Mouse (Mus musculus) right cerebral cortex, adult 2 months (tissue): ENCODE results near the gene Gramd1b.
A peak's percentile ranks its signal among the peaks of the same experiment; 100 is the strongest.

Source experiments
- DNase-seq, 2 experiments: peaks; one replicate each; pipeline ENCODE4 v3.0.0; 2021 to 2022; ENCODE audit warnings: low spot score in 2 of 2

Gene Gramd1b

DNA sequence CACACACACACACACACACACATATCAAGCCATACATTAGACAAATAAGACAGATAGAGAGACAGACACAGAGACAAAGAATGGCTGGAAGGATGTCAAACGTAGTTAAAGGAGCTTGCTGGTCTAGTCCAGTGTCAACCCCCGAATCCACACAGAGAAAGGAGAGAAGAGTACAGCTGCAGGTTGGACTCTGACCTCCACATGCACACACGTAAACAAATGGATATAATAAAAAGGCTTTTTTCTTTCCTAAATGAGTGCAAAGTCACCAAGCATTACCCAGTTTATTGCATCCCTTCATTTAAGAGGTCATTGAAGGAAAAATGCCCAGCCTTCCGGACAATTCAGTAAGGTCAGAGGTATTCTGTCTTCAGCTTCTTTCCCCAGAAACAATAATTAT is 161.0 kb downstream of the Gramd1b start:
- no peak for DNase-seq

DNA sequence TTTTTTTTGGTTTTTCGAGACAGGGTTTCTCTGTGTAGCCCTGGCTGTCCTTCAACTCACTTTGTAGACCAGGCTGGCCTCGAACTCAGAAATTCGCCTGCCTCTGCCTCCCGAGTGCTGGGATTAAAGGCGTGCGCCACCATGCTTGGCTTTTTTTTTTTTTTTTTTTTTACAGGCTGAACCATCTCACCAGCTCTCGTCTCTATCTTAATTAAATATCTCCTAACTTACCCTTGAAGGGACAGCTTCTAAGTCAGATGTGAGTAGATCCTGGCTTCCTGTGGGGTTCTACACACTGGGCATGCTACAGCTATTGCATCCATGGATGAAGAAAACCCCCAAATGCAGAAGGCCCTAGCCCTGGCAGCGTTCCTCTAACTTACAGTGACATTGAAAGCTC is 164.4 kb downstream of the Gramd1b start:
- no peak for DNase-seq

DNA sequence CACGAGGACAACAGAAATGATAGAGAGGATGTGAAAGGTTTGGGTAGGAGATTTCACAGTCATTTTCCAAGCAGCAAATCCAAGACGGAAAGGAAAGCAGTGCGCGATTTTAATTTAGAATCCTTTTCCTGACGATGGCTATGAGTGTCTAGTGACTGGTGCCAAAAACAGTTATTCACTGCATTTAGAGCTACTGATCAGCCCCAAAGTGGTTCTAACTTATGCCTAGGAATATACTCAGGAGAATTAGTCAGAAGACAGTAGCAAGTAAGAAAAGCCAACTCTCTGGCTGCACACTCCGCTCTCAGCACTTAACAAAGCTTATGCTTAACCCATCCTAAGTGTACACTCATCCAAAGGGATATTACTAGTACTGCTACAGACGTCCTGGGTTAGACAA is 166.9 kb downstream of the Gramd1b start:
- no peak for DNase-seq

DNA sequence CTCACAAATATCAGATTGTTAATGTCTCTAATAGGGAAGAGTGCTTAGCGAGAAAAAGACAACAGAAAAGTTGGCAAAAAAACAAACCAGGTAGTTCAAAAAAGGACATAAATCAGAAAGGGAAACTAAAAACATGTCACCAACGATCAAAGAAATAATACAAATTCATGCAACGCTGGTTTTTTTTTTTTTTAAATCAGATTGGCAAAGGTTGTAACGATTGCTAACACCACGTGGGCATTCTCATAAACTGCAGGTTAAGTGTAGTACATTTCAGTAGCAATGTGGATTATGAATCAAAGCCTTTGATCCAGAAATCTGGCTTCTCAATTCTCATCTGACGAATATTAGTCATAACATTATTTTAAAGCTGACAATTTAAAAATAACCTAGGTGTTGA is 169.2 kb downstream of the Gramd1b start:
- DNase-seq: no peak

DNA sequence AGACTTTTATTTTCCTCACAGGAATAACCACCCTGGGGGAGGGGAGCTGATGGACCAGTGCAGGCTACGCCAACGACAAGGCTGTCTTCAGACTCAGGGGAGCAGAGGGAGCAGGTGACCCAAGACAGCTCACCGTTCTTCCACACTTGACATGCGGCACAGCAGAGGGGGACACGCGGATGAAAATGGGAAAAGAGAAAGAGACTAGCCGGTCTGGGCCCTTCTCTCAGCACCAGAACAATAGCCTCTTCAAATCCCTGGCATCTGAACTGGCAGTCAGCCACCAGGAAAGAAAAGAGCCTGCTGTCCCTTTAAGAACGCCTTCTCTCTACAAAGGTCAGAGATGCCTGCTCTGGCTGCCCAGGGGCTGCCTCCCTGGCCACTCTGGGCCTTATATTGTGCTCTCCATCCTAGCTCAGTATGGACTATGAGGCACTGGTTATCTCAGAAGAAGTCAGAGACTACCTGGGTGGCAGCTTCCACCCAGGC is 172.7 kb downstream of the Gramd1b start:
- DNase-seq: peak in 1 of 2 experiments; percentile 47

DNA sequence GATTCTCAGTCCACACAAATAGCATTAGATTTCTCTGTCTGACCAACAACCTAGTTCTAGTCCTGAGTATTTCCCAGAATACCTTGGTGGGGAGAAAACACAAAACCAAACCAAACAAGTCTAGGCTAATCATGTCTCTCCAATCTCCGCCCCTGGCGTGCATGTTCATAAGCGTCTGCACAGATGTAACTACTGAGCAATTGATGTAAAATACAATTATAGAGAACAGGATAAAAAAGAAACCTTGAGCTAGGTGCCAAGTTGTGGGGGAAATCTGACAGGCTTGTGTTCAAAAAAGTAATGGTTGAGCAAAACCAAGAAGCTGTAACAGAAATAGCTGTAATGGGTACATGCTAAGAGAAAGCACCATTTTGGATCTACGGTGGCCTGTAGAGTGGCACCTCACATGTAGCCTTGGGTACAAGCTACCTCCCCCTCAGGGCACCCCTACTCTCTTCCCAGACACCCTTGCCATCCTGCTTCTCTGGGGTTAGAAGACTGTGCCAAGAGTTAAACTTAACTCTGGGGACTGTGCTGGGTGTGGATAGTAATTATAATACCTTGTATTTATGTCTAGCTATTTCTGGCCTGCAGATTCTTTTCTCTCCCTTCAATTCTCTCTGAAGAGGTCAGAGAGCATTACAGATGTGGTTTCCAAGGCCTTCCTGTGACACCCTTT is 174.3 kb downstream of the Gramd1b start:
- no peak for DNase-seq

DNA sequence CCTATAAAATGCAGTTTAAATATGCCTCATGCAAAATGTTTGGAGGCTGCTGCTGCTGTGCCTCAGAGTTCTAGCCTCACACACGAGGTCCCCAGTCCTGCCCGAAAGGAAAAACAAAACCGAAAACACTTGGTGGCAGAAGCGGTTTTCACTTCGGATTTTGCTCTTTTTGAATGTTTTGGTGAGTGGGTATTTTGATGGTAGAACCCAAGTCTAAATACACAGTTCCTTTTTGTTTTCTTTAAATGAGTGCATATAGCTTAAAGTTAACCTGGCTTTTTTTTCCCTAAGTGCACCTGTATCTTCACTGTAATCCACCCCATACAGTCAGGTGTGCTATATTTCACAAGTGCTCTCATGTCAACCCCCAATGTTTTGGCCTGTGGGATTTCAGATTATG is 174.8 kb downstream of the Gramd1b start:
- no peak for DNase-seq

DNA sequence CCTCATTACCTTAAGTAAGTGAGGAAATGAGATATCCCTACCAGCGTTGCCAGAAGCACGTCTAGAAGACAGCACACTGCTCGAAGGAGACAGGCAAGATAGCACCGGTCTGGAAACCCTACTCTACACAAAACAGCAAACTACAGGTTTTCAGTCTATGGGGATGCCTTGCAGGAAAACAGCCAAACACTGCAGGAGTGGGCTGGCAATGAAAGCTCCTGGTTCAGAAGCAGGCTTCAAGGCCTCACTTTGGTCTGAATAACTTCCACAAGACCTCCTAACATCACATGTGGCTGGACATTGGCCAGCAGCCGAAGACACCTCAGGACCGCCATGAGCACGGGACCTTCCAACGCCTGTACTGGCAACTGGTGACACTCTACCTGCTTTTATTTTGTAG is 175.8 kb downstream of the Gramd1b start:
- DNase-seq: no peak

DNA sequence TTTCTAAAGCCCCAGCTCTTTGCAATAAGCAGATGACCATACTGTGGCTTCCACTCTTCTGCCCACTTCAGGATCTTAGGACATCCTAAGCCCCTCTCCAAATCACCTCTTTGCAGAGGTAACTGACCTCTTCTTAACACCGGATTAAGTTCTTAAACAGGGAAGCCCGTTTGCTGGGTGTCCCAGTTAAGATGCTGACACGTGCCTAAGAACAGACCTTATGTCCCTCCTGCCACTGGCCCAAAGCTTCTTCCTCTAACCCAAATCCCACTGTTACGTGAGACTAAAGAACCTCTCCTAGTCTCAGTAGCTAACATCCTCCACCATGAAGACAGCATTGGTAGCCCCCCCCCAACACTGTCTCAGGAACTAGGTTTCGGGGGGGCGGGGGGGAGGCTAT is 177.6 kb downstream of the Gramd1b start:
- no peak for DNase-seq

DNA sequence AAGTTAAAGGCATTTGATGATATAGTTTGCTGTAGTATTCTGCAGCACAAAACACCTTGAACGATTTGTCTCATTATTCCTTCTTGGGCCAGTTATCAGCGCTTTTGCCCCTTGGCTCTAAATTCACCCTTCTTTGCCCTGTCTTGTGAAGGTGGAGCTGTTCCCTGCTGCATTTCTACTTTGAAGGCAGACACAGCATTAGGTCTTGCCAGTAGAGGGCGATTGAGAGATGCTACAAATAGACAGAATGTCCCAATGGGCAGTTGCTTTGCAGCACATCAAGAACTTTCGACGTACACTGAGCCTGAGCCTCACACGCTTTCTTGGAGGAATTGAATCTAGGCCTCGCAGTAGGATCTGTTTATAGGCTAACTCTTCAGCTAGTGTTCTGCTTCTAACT is 180.5 kb downstream of the Gramd1b start:
- peak; percentile 77 to 79 for DNase-seq

DNA sequence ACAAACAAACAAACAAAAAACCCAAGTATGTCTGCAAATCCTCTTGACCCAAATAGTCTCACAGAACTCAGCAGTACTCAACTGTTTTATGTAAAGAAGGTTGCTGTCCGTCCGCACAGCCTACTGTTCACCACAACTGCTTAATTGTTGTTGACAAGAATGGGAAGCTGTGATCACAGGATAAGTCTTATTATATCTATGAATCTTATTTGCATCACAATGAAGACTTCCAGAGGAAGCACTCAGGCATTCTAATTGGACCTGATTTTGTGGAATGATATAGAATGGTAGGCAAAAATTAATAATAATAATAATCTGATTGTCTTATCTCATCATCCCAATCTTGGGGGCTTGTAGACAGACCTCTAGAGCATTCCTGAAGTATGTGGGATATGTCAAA is 181.1 kb downstream of the Gramd1b start:
- DNase-seq: no peak

DNA sequence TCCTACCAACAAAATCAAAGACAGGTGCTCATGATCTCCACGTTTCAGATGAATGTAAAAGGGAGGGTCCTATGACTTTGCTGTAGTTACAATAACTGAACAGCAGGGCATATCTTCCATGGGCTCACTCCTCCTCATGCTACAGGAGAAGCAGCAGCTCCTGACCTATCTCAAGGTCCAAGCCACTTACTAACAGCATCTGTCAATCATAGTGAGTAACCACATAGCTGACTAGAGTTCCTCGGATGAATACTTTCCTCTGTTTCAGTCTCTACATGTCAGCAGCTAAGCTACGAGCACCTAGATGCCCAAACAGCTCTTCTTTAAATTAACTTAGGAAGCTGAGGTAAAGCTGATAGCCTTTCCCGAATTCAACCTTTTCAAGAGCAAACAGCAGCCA is 181.6 kb downstream of the Gramd1b start:
- no peak for DNase-seq

DNA sequence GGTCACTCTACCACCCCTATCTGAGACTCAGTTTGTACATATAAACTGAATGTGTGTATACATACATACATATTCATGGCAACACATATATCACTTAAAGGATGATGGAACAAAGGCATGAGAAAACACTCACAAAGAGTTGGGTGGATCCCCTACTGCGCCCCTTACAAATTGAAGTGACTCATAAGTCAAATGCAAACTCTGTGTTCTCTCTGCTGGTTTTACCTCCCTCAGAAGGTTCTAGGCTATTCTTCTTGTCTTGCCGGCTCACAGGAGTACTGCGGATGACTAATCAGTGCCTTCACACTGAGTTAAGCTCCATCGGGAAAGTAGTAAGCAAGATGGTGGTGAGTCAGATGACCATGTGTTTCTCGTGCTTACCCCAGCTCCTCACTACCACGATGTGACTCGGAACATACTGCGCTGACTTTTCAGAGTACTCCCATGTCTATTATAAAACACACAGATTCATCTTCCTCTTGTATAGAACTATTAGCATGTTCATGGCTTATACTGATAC is 182.4 kb downstream of the Gramd1b start:
- DNase-seq: no peak

DNA sequence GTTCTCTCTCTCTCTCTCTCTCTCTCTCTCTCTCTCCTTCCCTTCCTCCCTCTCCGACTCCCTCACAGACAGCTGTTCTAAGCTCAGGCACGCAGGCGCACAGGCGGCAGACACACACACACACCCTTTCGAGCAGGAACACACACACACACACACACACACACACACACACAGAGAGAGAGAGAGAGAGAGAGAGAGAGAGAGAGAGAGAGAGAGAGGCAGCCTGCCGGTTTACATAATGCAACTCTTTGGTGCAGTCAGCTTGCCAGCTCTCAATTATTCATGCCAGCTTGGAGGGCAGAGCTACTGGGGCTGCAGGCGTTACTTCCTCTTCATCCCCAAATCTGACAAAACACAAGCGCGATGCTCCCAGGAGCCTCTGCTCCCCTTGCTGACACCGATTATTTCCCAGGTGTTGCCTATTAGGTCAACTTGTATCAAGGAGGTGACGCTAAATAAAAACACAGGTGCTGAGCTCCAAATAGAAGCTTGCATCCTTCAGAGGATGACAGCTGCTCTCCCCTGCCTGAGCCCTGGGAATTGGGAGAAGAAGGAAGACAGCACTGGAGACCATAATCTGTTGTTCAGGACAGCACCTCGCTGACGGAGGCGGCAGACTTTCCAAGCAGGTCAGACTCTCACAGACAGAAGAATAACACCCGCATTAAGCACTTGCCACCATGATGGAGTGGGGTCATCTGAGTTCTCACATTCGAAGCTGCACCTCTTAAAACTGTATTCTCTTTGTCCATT is 184.8 kb downstream of the Gramd1b start:
- peak; percentile 74 to 79 for DNase-seq

DNA sequence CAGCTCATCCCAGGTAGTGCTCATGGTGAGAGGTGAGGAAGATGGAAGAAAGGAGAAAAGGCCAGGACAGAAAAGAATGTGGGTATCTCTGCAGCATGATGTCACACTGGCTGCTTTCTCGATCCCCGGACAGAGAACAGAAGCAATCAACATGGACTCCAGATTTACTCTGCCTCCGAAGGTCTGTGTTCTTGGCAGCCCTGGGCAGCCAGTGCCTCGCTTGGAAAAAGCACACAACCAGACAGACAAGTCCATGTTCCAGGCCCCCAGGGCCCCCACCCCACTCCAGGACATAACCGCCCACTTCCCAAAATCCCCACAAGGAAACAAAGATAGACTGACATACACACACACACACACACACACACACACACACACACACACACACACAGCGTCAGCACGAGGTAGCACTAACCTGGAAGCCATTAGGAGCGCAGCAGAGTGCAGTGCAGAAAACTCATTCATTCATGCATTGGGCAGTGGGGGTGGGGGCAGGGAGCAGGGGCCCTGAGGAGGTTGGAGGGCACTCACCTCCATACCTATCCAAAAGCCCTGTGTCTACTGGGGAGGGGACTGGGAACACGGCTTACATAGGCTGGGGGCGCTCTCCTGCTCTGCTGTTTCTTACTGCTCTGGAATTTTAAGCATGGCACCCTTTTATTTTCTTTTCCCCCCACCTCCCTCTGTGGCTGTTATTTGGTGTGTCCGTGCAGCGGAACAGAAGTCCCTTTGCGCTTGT is 185.5 kb downstream of the Gramd1b start:
- peak in 1 of 2 experiments; percentile 65 for DNase-seq

DNA sequence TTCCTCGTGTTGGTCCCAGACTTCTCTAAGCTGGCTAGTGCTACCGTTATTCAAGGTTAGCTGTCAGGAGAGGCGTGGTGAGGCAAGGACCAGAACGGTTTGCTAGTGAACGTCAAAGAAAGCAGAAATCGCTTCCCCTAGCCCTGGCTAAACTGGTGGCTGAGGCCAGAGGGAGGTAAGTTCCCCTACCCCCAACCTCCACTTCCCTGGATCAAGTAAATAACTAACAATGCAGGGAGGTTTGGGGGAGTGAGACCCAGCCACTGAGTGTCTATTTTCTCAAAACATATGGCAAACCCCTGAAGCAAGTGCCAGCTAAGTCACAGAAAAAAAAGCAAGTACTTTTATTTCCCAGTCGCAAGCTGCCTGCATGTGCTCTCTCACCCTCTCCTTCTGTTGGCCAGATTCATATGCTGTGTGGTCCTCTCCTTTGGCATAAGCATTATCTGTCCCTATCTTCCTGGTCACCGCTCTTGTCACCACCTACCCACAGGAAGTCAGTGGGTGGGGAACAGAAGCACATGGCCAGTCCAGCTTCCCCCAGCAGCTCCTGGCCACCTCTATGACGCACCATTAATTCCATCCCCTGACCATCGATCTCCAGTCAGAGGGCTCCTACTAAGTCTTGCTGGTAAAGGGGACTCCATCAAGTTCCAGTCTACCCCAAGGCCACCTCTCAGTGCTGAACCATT is 186.2 kb downstream of the Gramd1b start:
- no peak for DNase-seq

DNA sequence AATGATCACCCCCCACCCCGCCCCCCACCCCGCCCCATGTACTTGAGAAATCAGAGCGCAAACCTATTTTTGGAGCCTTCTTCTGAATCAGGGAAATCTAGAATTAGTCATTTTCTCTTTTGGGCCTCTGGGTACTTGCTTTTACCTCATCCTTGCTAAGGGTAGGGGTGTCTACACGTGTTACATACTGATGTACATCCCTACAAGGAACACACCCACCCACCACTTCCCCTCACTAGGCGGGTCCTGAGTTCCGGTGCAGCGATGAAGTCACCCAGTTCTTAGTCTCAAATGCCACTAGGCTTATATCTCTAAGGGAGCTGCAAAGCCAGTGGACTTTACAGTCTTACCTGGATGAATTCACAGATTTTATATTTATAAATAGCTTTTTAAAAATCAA is 187.4 kb downstream of the Gramd1b start:
- DNase-seq: peak; percentile 72 to 74

DNA sequence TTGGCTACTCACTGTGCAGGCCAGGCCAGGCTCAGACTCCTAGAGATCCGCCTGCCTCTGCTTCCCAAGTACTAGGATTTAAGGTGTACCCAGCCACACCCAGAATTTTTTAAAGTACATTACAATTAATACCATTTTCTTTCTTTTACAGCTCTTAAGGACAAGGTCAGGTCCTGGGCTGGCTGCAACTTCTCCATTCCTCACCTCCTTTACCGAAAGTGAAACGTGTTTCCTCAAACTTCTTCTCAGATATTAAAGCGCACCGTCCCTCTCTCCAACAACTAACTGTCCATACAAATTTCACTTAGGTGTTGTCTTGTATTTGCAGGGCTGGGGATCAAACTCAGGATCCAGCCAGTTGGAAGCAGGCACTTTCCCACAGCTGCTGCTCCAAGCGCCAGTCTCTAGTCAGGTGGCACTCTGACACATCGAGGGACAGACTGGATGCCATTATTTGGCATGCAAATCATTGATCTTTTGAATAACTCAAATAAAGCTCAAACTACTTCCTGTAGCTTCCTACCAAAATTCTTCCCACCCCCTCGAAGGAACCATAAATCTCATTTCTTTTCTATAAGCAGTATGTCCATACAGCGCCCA is 188.0 kb downstream of the Gramd1b start:
- DNase-seq: no peak

DNA sequence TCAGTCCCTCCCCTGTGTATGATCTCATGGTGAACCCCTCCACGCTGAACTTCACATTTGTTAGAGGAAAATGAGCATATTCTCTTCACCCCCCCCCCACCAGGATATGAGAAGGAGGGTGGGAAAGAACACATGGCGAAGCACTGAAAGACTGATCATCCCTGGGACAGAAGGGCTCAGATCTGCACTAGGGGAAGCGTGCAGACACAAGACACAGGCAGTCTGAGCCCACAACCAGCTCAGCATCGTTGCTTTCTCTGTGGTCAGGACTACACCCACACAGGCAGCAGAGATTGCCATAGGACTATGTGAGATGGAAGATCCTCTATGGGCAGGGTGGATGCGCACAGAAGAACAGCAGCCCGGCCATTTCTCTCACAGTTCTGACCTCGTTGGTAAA is 189.1 kb downstream of the Gramd1b start:
- DNase-seq: no peak

DNA sequence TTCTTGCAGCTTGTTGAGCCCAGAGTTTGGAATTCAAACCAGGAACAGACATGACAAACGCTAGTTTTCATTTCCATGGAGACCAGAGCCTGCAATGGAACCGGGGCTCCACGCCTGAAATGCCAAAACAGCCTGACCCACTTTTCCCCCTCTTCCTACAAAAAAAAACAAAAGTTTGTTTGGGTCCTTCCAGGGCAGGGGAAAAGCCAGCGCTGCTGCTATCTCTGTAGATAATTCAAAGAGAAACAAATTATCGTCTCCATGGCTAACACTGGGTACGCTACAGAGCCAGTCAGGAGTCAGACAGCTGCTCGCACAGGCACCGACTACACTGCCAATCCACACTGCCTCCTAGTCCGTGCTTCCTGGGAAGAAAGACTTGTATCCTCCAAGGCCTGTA is 191.6 kb downstream of the Gramd1b start:
- no peak for DNase-seq

DNA sequence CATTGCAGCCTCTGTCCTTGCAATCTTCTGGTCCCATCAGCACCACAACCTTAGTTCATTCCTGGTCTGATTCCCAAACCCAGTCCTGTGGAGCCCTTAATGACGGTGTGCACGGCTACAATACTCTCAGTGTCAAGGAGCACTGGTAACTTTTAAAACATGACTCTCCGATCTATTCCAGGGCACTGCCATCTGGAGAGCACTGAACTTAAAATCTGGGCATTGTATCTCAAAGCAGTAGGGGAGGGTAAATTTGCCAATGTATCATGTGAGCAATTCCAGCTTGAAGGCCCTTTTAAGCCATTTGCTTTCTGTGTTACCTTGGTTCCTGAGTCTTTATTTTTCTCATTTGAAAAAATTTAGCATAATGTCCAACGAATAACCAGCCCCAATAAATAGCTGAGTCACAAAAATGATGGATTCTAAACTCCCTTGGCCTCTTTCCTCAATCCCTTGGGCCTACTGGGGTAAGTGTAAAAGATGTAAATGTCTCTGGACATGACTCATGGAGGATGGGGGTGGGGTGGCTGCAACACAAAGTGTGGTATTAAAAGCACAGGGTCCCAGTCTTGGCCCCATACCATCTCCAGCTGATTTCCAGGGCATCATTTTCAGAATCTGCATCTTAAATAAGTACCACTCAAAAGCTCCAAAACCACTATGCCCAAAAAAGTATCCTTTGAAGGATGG is 193.9 kb downstream of the Gramd1b start:
- peak in 1 of 2 experiments; percentile 10 for DNase-seq
